Mouse (Mus musculus) embryo, embryonic 11.5 days (tissue): ENCODE measurements around the gene Rfc5.

ENCODE experiments used
- DNase-seq: peaks from one replicate; pipeline ENCODE4 v3.0.0-alpha.2; 2012; ENCODE audit warnings: low read depth, low spot score

Rfc5 gene

GRCm38 (mm10) chr5:117374372-117375049, 14.3 kb downstream of the Rfc5 start:
- no peak for DNase-seq

GRCm38 (mm10) chr5:117373418-117373817, 15.4 kb downstream of the Rfc5 start:
- DNase-seq, result no peak

- DNase-seq, result no peak
These were observed 18.3 kb downstream of the Rfc5 start for GRCm38 (mm10) chr5:117370592-117370991.

GRCm38 (mm10) chr5:117367206-117367605, 21.6 kb downstream of the Rfc5 start:
- no peak for DNase-seq

- DNase-seq, result no peak
These were observed 22.8 kb downstream of the Rfc5 start for GRCm38 (mm10) chr5:117365904-117366561.

- DNase-seq, result no peak
These were observed 24.0 kb downstream of the Rfc5 start for GRCm38 (mm10) chr5:117364821-117365220.

- no peak for DNase-seq
These were observed 25.6 kb downstream of the Rfc5 start for GRCm38 (mm10) chr5:117363066-117363782.

GRCm38 (mm10) chr5:117361590-117361989, 27.3 kb downstream of the Rfc5 start:
- DNase-seq, result no peak

- no peak for DNase-seq
These were observed 28.0 kb downstream of the Rfc5 start for GRCm38 (mm10) chr5:117360631-117361541.

- no peak for DNase-seq
These were observed 28.7 kb downstream of the Rfc5 start for GRCm38 (mm10) chr5:117360228-117360515.

GRCm38 (mm10) chr5:117359497-117360227, 29.2 kb downstream of the Rfc5 start:
- DNase-seq, result no peak

GRCm38 (mm10) chr5:117358725-117359124, 30.1 kb downstream of the Rfc5 start:
- DNase-seq, result no peak

GRCm38 (mm10) chr5:117358248-117358630, 30.6 kb downstream of the Rfc5 start:
- DNase-seq, result no peak

GRCm38 (mm10) chr5:117357478-117358247, 31.2 kb downstream of the Rfc5 start:
- no peak for DNase-seq

- DNase-seq, result no peak
These were observed 31.7 kb downstream of the Rfc5 start, which contains the start of gene Wsb2 for GRCm38 (mm10) chr5:117357129-117357477. TSS of gene Wsb2 (plus strand) at chr5:117357304.

GRCm38 (mm10) chr5:117356365-117357128, 32.3 kb downstream of the Rfc5 start:
- no peak for DNase-seq

GRCm38 (mm10) chr5:117355648-117356303, 33.1 kb downstream of the Rfc5 start:
- DNase-seq, result no peak

GRCm38 (mm10) chr5:117354121-117354520, 34.7 kb downstream of the Rfc5 start:
- no peak for DNase-seq

- DNase-seq, result peak; percentile 40
These were observed 40.6 kb downstream of the Rfc5 start for GRCm38 (mm10) chr5:117348279-117348678.
